Mouse (Mus musculus): Measurements from ENCODE around the gene Stx4a. TPM values are rescaled to one million over a fixed set of nuclear protein-coding genes. Genes with fewer than 3 reads are reported as not detected.

Gene Stx4a
- polyA plus RNA-seq, 1 experiment: 35.3 TPM

- no peak for TF ChIP-seq POLR2A (IDR thresholded peaks at IDR 0.05; ENCODE audit: borderline replicate concordance, extremely low read depth, insufficient read depth, insufficient read length, poor library complexity, severe bottlenecking)
- no peak for TF ChIP-seq CTCF (IDR thresholded peaks at IDR 0.05; ENCODE audit: borderline replicate concordance, extremely low read depth, insufficient read depth, insufficient read length)
- DNase-seq (ENCODE audit: low read depth): no peak
Measured at GRCm38 (mm10) chr7:127799738-127800137, 24.4 kb upstream of the Stx4a start.

- DNase-seq (ENCODE audit: low read depth): peak; percentile 90
- TF ChIP-seq CTCF (IDR thresholded peaks at IDR 0.05; ENCODE audit: borderline replicate concordance, extremely low read depth, insufficient read depth, insufficient read length) (peak; percentile 96), POLR2A (IDR thresholded peaks at IDR 0.05; ENCODE audit: borderline replicate concordance, extremely low read depth, insufficient read depth, insufficient read length, poor library complexity, severe bottlenecking) (no peak)
Measured at GRCm38 (mm10) chr7:127800435-127801009, 23.6 kb upstream of the Stx4a start, which contains the start of gene Hsd3b7. Gene Hsd3b7 (plus strand): TSS chr7:127800604.

GRCm38 (mm10) chr7:127801010-127801621, 23.0 kb upstream of the Stx4a start:
- TF ChIP-seq POLR2A (IDR thresholded peaks at IDR 0.05; ENCODE audit: borderline replicate concordance, extremely low read depth, insufficient read depth, insufficient read length, poor library complexity, severe bottlenecking): no peak
- TF ChIP-seq CTCF (IDR thresholded peaks at IDR 0.05; ENCODE audit: borderline replicate concordance, extremely low read depth, insufficient read depth, insufficient read length): no peak
- DNase-seq (ENCODE audit: low read depth): no peak

- DNase-seq (ENCODE audit: low read depth): no peak
- TF ChIP-seq CTCF (IDR thresholded peaks at IDR 0.05; ENCODE audit: borderline replicate concordance, extremely low read depth, insufficient read depth, insufficient read length) (no peak), POLR2A (IDR thresholded peaks at IDR 0.05; ENCODE audit: borderline replicate concordance, extremely low read depth, insufficient read depth, insufficient read length, poor library complexity, severe bottlenecking) (no peak)
Measured at GRCm38 (mm10) chr7:127802313-127802712, 21.8 kb upstream of the Stx4a start.

- DNase-seq (ENCODE audit: low read depth): no peak
- TF ChIP-seq CTCF (IDR thresholded peaks at IDR 0.05; ENCODE audit: borderline replicate concordance, extremely low read depth, insufficient read depth, insufficient read length) (no peak), POLR2A (IDR thresholded peaks at IDR 0.05; ENCODE audit: borderline replicate concordance, extremely low read depth, insufficient read depth, insufficient read length, poor library complexity, severe bottlenecking) (no peak)
Measured at GRCm38 (mm10) chr7:127808821-127809220, 15.3 kb upstream of the Stx4a start.

GRCm38 (mm10) chr7:127809846-127810245, 14.2 kb upstream of the Stx4a start:
- DNase-seq (ENCODE audit: low read depth): no peak
- no peak for TF ChIP-seq POLR2A (IDR thresholded peaks at IDR 0.05; ENCODE audit: borderline replicate concordance, extremely low read depth, insufficient read depth, insufficient read length, poor library complexity, severe bottlenecking)
- TF ChIP-seq CTCF (IDR thresholded peaks at IDR 0.05; ENCODE audit: borderline replicate concordance, extremely low read depth, insufficient read depth, insufficient read length): no peak

- TF ChIP-seq POLR2A (IDR thresholded peaks at IDR 0.05; ENCODE audit: borderline replicate concordance, extremely low read depth, insufficient read depth, insufficient read length, poor library complexity, severe bottlenecking): no peak
- TF ChIP-seq CTCF (IDR thresholded peaks at IDR 0.05; ENCODE audit: borderline replicate concordance, extremely low read depth, insufficient read depth, insufficient read length): no peak
Measured at GRCm38 (mm10) chr7:127810650-127811049, 13.4 kb upstream of the Stx4a start.

GRCm38 (mm10) chr7:127811240-127811639, 12.9 kb upstream of the Stx4a start:
- DNase-seq (ENCODE audit: low read depth): no peak
- TF ChIP-seq POLR2A (IDR thresholded peaks at IDR 0.05; ENCODE audit: borderline replicate concordance, extremely low read depth, insufficient read depth, insufficient read length, poor library complexity, severe bottlenecking): no peak

More at GRCm38 (mm10) chr7:127810650-127811049, 13.4 kb upstream of the Stx4a start:
- DNase-seq (ENCODE audit: low read depth): no peak

- no peak for TF ChIP-seq POLR2A (IDR thresholded peaks at IDR 0.05; ENCODE audit: borderline replicate concordance, extremely low read depth, insufficient read depth, insufficient read length, poor library complexity, severe bottlenecking)
- no peak for TF ChIP-seq CTCF (IDR thresholded peaks at IDR 0.05; ENCODE audit: borderline replicate concordance, extremely low read depth, insufficient read depth, insufficient read length)
- DNase-seq (ENCODE audit: low read depth): no peak
Measured at GRCm38 (mm10) chr7:127812292-127812691, 11.8 kb upstream of the Stx4a start.

- TF ChIP-seq CTCF (IDR thresholded peaks at IDR 0.05; ENCODE audit: borderline replicate concordance, extremely low read depth, insufficient read depth, insufficient read length) (no peak), POLR2A (IDR thresholded peaks at IDR 0.05; ENCODE audit: borderline replicate concordance, extremely low read depth, insufficient read depth, insufficient read length, poor library complexity, severe bottlenecking) (no peak)
- DNase-seq (ENCODE audit: low read depth): no peak
Measured at GRCm38 (mm10) chr7:127813821-127814220, 10.3 kb upstream of the Stx4a start.

- TF ChIP-seq CTCF (IDR thresholded peaks at IDR 0.05; ENCODE audit: borderline replicate concordance, extremely low read depth, insufficient read depth, insufficient read length) (no peak), POLR2A (IDR thresholded peaks at IDR 0.05; ENCODE audit: borderline replicate concordance, extremely low read depth, insufficient read depth, insufficient read length, poor library complexity, severe bottlenecking) (no peak)
- DNase-seq (ENCODE audit: low read depth): peak; percentile 93
Measured at GRCm38 (mm10) chr7:127814241-127814921, 9.7 kb upstream of the Stx4a start.

Data from brain, embryonic 14.5 days (tissue).